In genomic region chr12:110497485-110497884, GRCm38 (mm10) we compare ENCODE assay signal across 12 mouse cellular contexts. TPM values are rescaled to one million over a fixed set of nuclear protein-coding genes. Genes with fewer than 3 reads are reported as not detected.
DNase-seq lines count a peak whose midpoint lies in the region; ATAC-seq and TF ChIP-seq lines count a peak whose summit lies in the region.
"Had no signal": no experiment of that assay in that cellular context is flagged by ENCODE, and none has a peak within 500 bp of the region (broad histone marks: within the 10 kb centered on the region; RNA-seq: fewer than 3 reads in every experiment).

No protein-coding gene starts in this region.

- no peaks in the 10 kb centered on the region for H3K27me3 ChIP-seq in kidney, embryonic 16.5 days (ENCODE audit: insufficient read depth, low read length)
- no peaks in the 10 kb centered on the region for H3K27me3 ChIP-seq in ES-Bruce4 (ENCODE audit: control insufficient read depth, insufficient read depth, low read length, poor library complexity, severe bottlenecking)
- H3K27me3 ChIP-seq in intestine, embryonic 15.5 days (replicated peaks): no peaks in the 10 kb centered on the region
- H3K27me3 ChIP-seq: embryonic facial prominence, embryonic 12.5 days; hindbrain, embryonic 12.5 days had no signal

- H3K4me1 ChIP-seq in kidney, embryonic 16.5 days (ENCODE audit: insufficient read depth, low read length): peaks cover 37% of the 10 kb centered on the region
- H3K4me1 ChIP-seq in ES-Bruce4 (ENCODE audit: control insufficient read depth, insufficient read depth, low read length): peaks cover 15% of the 10 kb centered on the region
- peaks cover 41% of the 10 kb centered on the region for H3K4me1 ChIP-seq in intestine, embryonic 15.5 days (replicated peaks)

- no peak overlapping the region for H3K9ac ChIP-seq in kidney, embryonic 16.5 days (replicated peaks; ENCODE audit: low read length)
- peak overlapping the region; percentile 43 for H3K9ac ChIP-seq in ES-Bruce4 (ENCODE audit: low read depth, poor library complexity, severe bottlenecking)
- no peak overlapping the region for H3K9ac ChIP-seq in intestine, embryonic 15.5 days
- H3K9ac ChIP-seq: embryonic facial prominence, embryonic 12.5 days; hindbrain, embryonic 12.5 days had no signal

- no peak for ATAC-seq in kidney, embryonic 16.5 days (ENCODE audit: low FRiP score, low TSS enrichment)
- no peak for ATAC-seq in intestine, embryonic 15.5 days

- no peak for DNase-seq in kidney, postnatal 4 days
- peak; percentile 69 for DNase-seq in CD4-positive helper T cell, adult 2 months (ENCODE audit: low read depth, low spot score)
- no peak for DNase-seq in right cerebral cortex, postnatal 14 days
- no peak for DNase-seq in embryo, embryonic 10.5 days (ENCODE audit: low spot score)
- DNase-seq: cerebellum, adult 11-12 months; thymus, postnatal 25 days had no signal

- WGBS in kidney, embryonic 16.5 days: 73% methylated on average over 8 of the region's 8 CpGs
- WGBS in intestine, embryonic 15.5 days: 48% methylated on average over 8 of the region's 8 CpGs

- no peaks in the 10 kb centered on the region for H3K9me3 ChIP-seq in kidney, embryonic 16.5 days (ENCODE audit: low read length)
- no peaks in the 10 kb centered on the region for H3K9me3 ChIP-seq in ES-Bruce4 (replicated peaks; ENCODE audit: control insufficient read depth, insufficient read depth, low read length, poor library complexity, severe bottlenecking)
- H3K9me3 ChIP-seq in intestine, embryonic 15.5 days: no peaks in the 10 kb centered on the region
- H3K9me3 ChIP-seq: embryonic facial prominence, embryonic 12.5 days; hindbrain, embryonic 12.5 days; midbrain, embryonic 10.5 days had no signal

- no peak overlapping the region for H3K4me2 ChIP-seq in kidney, embryonic 16.5 days (replicated peaks; ENCODE audit: low read depth, low read length)
- 0 out of 2 replicates have a peak overlapping the region, but pooled peaks have one; percentile 0 for H3K4me2 ChIP-seq in intestine, embryonic 15.5 days (replicated peaks)
- H3K4me2 ChIP-seq: embryonic facial prominence, embryonic 12.5 days; hindbrain, embryonic 12.5 days had no signal

- H3K4me3 ChIP-seq in kidney, embryonic 16.5 days (ENCODE audit: low read length): no peak overlapping the region
- H3K4me3 ChIP-seq in ES-Bruce4 (ENCODE audit: low read depth, low read length): 0 out of 2 replicates have a peak overlapping the region, but pooled peaks have one; percentile 56
- no peak overlapping the region for H3K4me3 ChIP-seq in intestine, embryonic 15.5 days (replicated peaks)
- H3K4me3 ChIP-seq: embryonic facial prominence, embryonic 12.5 days; hindbrain, embryonic 12.5 days; midbrain, embryonic 10.5 days had no signal

- TF ChIP-seq POLR2A in ES-Bruce4 (IDR thresholded peaks at IDR 0.05; ENCODE audit: insufficient read depth, low read length): no peak

- no peak for TF ChIP-seq EP300 in ES-Bruce4 (IDR thresholded peaks at IDR 0.05; ENCODE audit: insufficient read depth, low read depth, low read length)

- H3K36me3 ChIP-seq in kidney, embryonic 16.5 days (ENCODE audit: insufficient read depth, low read length): no peaks in the 10 kb centered on the region
- no peaks in the 10 kb centered on the region for H3K36me3 ChIP-seq in ES-Bruce4 (ENCODE audit: control insufficient read depth, insufficient read depth, low read length, poor library complexity, severe bottlenecking)
- H3K36me3 ChIP-seq in intestine, embryonic 15.5 days: no peaks in the 10 kb centered on the region
- H3K36me3 ChIP-seq: embryonic facial prominence, embryonic 12.5 days had no signal

- TF ChIP-seq CTCF in ES-Bruce4 (IDR thresholded peaks at IDR 0.05; ENCODE audit: low read depth, low read length): no peak

- H3K27ac ChIP-seq in kidney, embryonic 16.5 days (ENCODE audit: low read length): 0 out of 2 replicates have a peak overlapping the region, but pooled peaks have one; percentile 35
- peak overlapping the region; percentile 96 for H3K27ac ChIP-seq in ES-Bruce4 (ENCODE audit: insufficient read depth, low read length)
- peak overlapping the region; percentile 86 for H3K27ac ChIP-seq in intestine, embryonic 15.5 days
- H3K27ac ChIP-seq: embryonic facial prominence, embryonic 12.5 days; hindbrain, embryonic 12.5 days; midbrain, embryonic 10.5 days had no signal

RNA-seq across cellular contexts. Expression of gene Ppp2r5c, which starts 50.6 kb away (rescaled TPM):
- polyA plus RNA-seq in kidney, embryonic 16.5 days (2015; fragmentation: Nextera tagmentation; extraction: Ambion mirVana): 140 and 145 TPM in 2 replicates
- polyA plus RNA-seq in ES-Bruce4 (2011; ENCODE audit: insufficient read depth, insufficient read length, low read depth, missing spikeins): 223 and 224 TPM in 2 replicates
- polyA plus RNA-seq in intestine, embryonic 15.5 days (2015; fragmentation: Nextera tagmentation; extraction: Ambion mirVana): 140 and 162 TPM in 2 replicates

Comparison
In these comparisons a context has a peak if more than half of its experiments do, and no peak if none do; other contexts are left out.
1. H3K27ac ChIP-seq: peak in every context shown above with its lines; median percentile 96 in ES-Bruce4; 86 in intestine, embryonic 15.5 days; 35 in kidney, embryonic 16.5 days.